Comparison of ENCODE assay signal across 21 mouse cellular contexts in the genomic region with DNA sequence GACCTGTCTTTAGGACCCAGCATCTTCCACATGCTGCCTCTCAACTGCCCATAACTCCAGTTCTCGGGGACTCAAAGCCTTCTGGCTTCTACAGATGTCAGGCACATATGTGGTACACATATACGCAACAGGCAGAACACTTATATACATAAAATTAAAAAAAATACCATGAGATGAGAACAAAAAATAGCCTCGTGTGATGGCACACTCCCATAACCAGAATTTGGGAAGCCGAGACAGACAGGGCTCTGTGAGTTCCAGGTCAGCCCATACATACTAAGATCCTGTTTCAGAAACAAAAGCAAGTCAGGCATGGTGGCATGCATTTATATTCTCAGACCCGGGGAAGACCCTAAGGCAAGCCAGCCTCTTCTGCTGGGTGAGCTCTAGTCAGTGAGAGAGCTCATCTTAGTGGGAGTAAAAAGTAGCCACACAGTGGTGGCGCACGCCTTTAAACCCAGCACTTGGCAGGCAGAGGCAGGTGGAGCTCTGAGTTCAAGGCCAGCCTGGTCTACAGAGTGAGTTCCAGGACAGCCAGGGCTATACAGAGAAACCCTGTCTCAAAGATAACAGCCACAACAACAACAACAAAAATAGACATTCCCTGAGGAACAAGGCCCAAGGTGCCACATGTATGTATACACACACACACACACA. TPM values are rescaled to one million over a fixed set of nuclear protein-coding genes. Genes with fewer than 3 reads are reported as not detected.
DNase-seq lines count a peak whose midpoint lies in the region; ATAC-seq and TF ChIP-seq lines count a peak whose summit lies in the region.
"Had no signal": no experiment of that assay in that cellular context is flagged by ENCODE, and none has a peak within 500 bp of the region (broad histone marks: within the 10 kb centered on the region; RNA-seq: fewer than 3 reads in every experiment).

No protein-coding gene starts in this region.

- H3K9ac ChIP-seq in heart, embryonic 11.5 days (ENCODE audit: low read depth, low read length): no peak overlapping the region
- no peak overlapping the region for H3K9ac ChIP-seq in heart, embryonic 12.5 days
- H3K9ac ChIP-seq in hindbrain, embryonic 12.5 days: no peak overlapping the region
- H3K9ac ChIP-seq: forebrain, embryonic 13.5 days; hindbrain, embryonic 14.5 days; lung, embryonic 15.5 days; midbrain, embryonic 12.5 days had no signal

- 81% methylated on average over 7 of the region's 7 CpGs for WGBS in heart, embryonic 11.5 days (ENCODE audit: insufficient replicate concordance)
- WGBS in heart, embryonic 12.5 days: 81% methylated on average over 7 of the region's 7 CpGs
- 81% methylated on average over 7 of the region's 7 CpGs for WGBS in hindbrain, embryonic 10.5 days
- WGBS in hindbrain, embryonic 12.5 days: 80% methylated on average over 7 of the region's 7 CpGs

- H3K9me3 ChIP-seq in heart, embryonic 11.5 days (replicated peaks; ENCODE audit: control insufficient read depth, low read length): no peaks in the 10 kb centered on the region
- no peaks in the 10 kb centered on the region for H3K9me3 ChIP-seq in heart, embryonic 12.5 days (replicated peaks)
- no peaks in the 10 kb centered on the region for H3K9me3 ChIP-seq in hindbrain, embryonic 10.5 days
- H3K9me3 ChIP-seq in hindbrain, embryonic 12.5 days (replicated peaks): no peaks in the 10 kb centered on the region
- H3K9me3 ChIP-seq: forebrain, embryonic 13.5 days; G1E; limb, embryonic 13.5 days; lung, embryonic 15.5 days; midbrain, embryonic 12.5 days had no signal

- peak; percentile 50 for DNase-seq in adrenal gland, adult 2 months
- no peak for DNase-seq in adrenal gland, postnatal 4 days (ENCODE audit: low spot score in 2 of 2)
- no peak for DNase-seq in hindbrain, embryonic 10.5 days (ENCODE audit: low spot score)
- DNase-seq in testis, postnatal 14 days (ENCODE audit: low spot score): no peak
- DNase-seq: cerebellum, adult 2 months; cerebellum, postnatal 25 days; spleen, adult 18-20 months; thymus, adult 2 months; thymus, postnatal 36 days had no signal

- H3K4me2 ChIP-seq in heart, embryonic 11.5 days: no peak overlapping the region
- no peak overlapping the region for H3K4me2 ChIP-seq in heart, embryonic 12.5 days
- H3K4me2 ChIP-seq in hindbrain, embryonic 12.5 days (replicated peaks): no peak overlapping the region
- H3K4me2 ChIP-seq: forebrain, embryonic 13.5 days; hindbrain, embryonic 14.5 days; limb, embryonic 13.5 days; liver, embryonic 11.5 days; lung, embryonic 15.5 days; midbrain, embryonic 12.5 days had no signal

- H3K4me3 ChIP-seq in heart, embryonic 11.5 days (ENCODE audit: low read depth, low read length): no peak overlapping the region
- H3K4me3 ChIP-seq in heart, embryonic 12.5 days: no peak overlapping the region
- no peak overlapping the region for H3K4me3 ChIP-seq in hindbrain, embryonic 10.5 days
- H3K4me3 ChIP-seq in hindbrain, embryonic 12.5 days: no peak overlapping the region
- no peak overlapping the region for H3K4me3 ChIP-seq in testis, adult 2 months (ENCODE audit: control insufficient read depth, low read depth, low read length)
- H3K4me3 ChIP-seq: forebrain, embryonic 13.5 days; limb, embryonic 13.5 days; lung, embryonic 15.5 days; midbrain, embryonic 12.5 days had no signal

- H3K27me3 ChIP-seq in heart, embryonic 11.5 days (ENCODE audit: control insufficient read depth, insufficient read depth, low read length): no peaks in the 10 kb centered on the region
- no peaks in the 10 kb centered on the region for H3K27me3 ChIP-seq in heart, embryonic 12.5 days (replicated peaks)
- no peaks in the 10 kb centered on the region for H3K27me3 ChIP-seq in hindbrain, embryonic 10.5 days (ENCODE audit: insufficient read depth, poor library complexity, severe bottlenecking)
- H3K27me3 ChIP-seq in hindbrain, embryonic 12.5 days: no peaks in the 10 kb centered on the region
- no peaks in the 10 kb centered on the region for H3K27me3 ChIP-seq in testis, adult 2 months (ENCODE audit: control insufficient read depth, insufficient read depth, low read length)
- H3K27me3 ChIP-seq: forebrain, embryonic 13.5 days; limb, embryonic 13.5 days; lung, embryonic 15.5 days; midbrain, embryonic 12.5 days had no signal

- TF ChIP-seq CTCF in testis, adult 2 months (IDR thresholded peaks at IDR 0.05; ENCODE audit: control insufficient read depth, insufficient read depth, insufficient replicate concordance, low read depth, low read length): no peak

- H3K36me3 ChIP-seq in heart, embryonic 11.5 days (ENCODE audit: control insufficient read depth, insufficient read depth, low read length): no peaks in the 10 kb centered on the region; the same call in 1 of the 2 replicates
- H3K36me3 ChIP-seq in heart, embryonic 12.5 days: no peaks in the 10 kb centered on the region
- H3K36me3 ChIP-seq in hindbrain, embryonic 10.5 days: no peaks in the 10 kb centered on the region
- H3K36me3 ChIP-seq in hindbrain, embryonic 12.5 days: no peaks in the 10 kb centered on the region
- no peaks in the 10 kb centered on the region for H3K36me3 ChIP-seq in testis, adult 2 months (ENCODE audit: control insufficient read depth, insufficient read depth, low read length)
- H3K36me3 ChIP-seq: limb, embryonic 13.5 days; lung, embryonic 15.5 days; midbrain, embryonic 12.5 days had no signal

- peaks cover 62% of the 10 kb centered on the region for H3K4me1 ChIP-seq in heart, embryonic 11.5 days (ENCODE audit: control insufficient read depth, insufficient read depth, low read length)
- peaks cover 85% of the 10 kb centered on the region for H3K4me1 ChIP-seq in heart, embryonic 12.5 days (replicated peaks)
- peaks cover 93% of the 10 kb centered on the region for H3K4me1 ChIP-seq in hindbrain, embryonic 10.5 days (replicated peaks)
- H3K4me1 ChIP-seq in hindbrain, embryonic 12.5 days: peaks cover 57% of the 10 kb centered on the region
- peaks cover 2% of the 10 kb centered on the region for H3K4me1 ChIP-seq in testis, adult 2 months (ENCODE audit: control insufficient read depth, insufficient read depth, low read length)

- ATAC-seq in heart, embryonic 11.5 days (replicated peaks; ENCODE audit: insufficient number of reproducible peaks, low FRiP score, low TSS enrichment): no peak
- no peak for ATAC-seq in heart, embryonic 12.5 days (ENCODE audit: insufficient number of reproducible peaks, low FRiP score)
- no peak for ATAC-seq in hindbrain, embryonic 12.5 days (ENCODE audit: low FRiP score)
- ATAC-seq: forebrain, embryonic 13.5 days; intestine, postnatal 0 days had no signal

- H3K27ac ChIP-seq in heart, embryonic 11.5 days (ENCODE audit: low read depth, low read length): 0 out of 2 replicates have a peak overlapping the region, but pooled peaks have one; percentile 62
- no peak overlapping the region; the same call in 1 of the 2 replicates for H3K27ac ChIP-seq in heart, embryonic 12.5 days (ENCODE audit: poor library complexity, severe bottlenecking)
- H3K27ac ChIP-seq in hindbrain, embryonic 10.5 days: peak overlapping the region; percentile 57; the same call in 1 of the 2 replicates
- no peak overlapping the region for H3K27ac ChIP-seq in hindbrain, embryonic 12.5 days
- H3K27ac ChIP-seq in testis, adult 2 months (ENCODE audit: control insufficient read depth, insufficient read depth, low read depth, low read length): peak overlapping the region; percentile 49
- H3K27ac ChIP-seq: midbrain, embryonic 12.5 days had no signal

- no peak for TF ChIP-seq POLR2A in testis, adult 2 months (IDR thresholded peaks at IDR 0.05; ENCODE audit: control insufficient read depth, low read depth, low read length)

RNA-seq across cellular contexts. Expression of a gene that starts 14.9 kb away (rescaled TPM):
- 10 to 100 TPM; 49.3 to 61.7 TPM for total RNA-seq in adrenal gland, adult 2 months (2021)
- 76.9 and 91.3 TPM in 2 replicates for polyA plus RNA-seq in adrenal gland, adult 2 months (2012; rRNA removed)
- total RNA-seq in adrenal gland, postnatal 4 days (2021): 10 to 100 TPM; 59.3 to 65.2 TPM
- polyA plus RNA-seq in heart, embryonic 11.5 days (2014; fragmentation: Nextera tagmentation; extraction: Ambion mirVana): 11.6 and 11.7 TPM in 2 replicates
- polyA plus RNA-seq in heart, embryonic 12.5 days (2016; fragmentation: Nextera tagmentation; extraction: Ambion mirVana): 20.7 and 22.9 TPM in 2 replicates
- 20.5 and 27.1 TPM in 2 replicates for polyA plus RNA-seq in hindbrain, embryonic 10.5 days (2016; fragmentation: Nextera tagmentation; extraction: Ambion mirVana)
- polyA plus RNA-seq in hindbrain, embryonic 12.5 days (2016; fragmentation: Nextera tagmentation; extraction: Ambion mirVana): 53.2 and 53.3 TPM in 2 replicates
- 1.9 and 3.9 TPM in 2 replicates for polyA plus RNA-seq in testis, adult 2 months (2012; rRNA removed)

RNA-seq across cellular contexts. Expression of a gene that starts 44.7 kb away (rescaled TPM):
- 10 to 100 TPM; 48.3 to 52.4 TPM for total RNA-seq in adrenal gland, adult 2 months (2021)
- polyA plus RNA-seq in adrenal gland, adult 2 months (2012; rRNA removed): 13.5 and 14.6 TPM in 2 replicates
- 10 to 100 TPM; 56.6 to 56.9 TPM for total RNA-seq in adrenal gland, postnatal 4 days (2021)
- 24.8 and 26.4 TPM in 2 replicates for polyA plus RNA-seq in heart, embryonic 11.5 days (2014; fragmentation: Nextera tagmentation; extraction: Ambion mirVana)
- 27.3 and 29.3 TPM in 2 replicates for polyA plus RNA-seq in heart, embryonic 12.5 days (2016; fragmentation: Nextera tagmentation; extraction: Ambion mirVana)
- polyA plus RNA-seq in hindbrain, embryonic 10.5 days (2016; fragmentation: Nextera tagmentation; extraction: Ambion mirVana): 64.7 and 64.8 TPM in 2 replicates
- 75.1 and 79.0 TPM in 2 replicates for polyA plus RNA-seq in hindbrain, embryonic 12.5 days (2016; fragmentation: Nextera tagmentation; extraction: Ambion mirVana)
- polyA plus RNA-seq in testis, adult 2 months (2012; rRNA removed): 4.1 and 4.4 TPM in 2 replicates

Comparison
In these comparisons a context has a peak if more than half of its experiments do, and no peak if none do; other contexts are left out.
1. H3K27ac ChIP-seq: peak in heart, embryonic 11.5 days (single experiment), hindbrain, embryonic 10.5 days (single experiment) and testis, adult 2 months (single experiment); none in heart, embryonic 12.5 days (single experiment) and hindbrain, embryonic 12.5 days (single experiment).